In the genomic region with DNA sequence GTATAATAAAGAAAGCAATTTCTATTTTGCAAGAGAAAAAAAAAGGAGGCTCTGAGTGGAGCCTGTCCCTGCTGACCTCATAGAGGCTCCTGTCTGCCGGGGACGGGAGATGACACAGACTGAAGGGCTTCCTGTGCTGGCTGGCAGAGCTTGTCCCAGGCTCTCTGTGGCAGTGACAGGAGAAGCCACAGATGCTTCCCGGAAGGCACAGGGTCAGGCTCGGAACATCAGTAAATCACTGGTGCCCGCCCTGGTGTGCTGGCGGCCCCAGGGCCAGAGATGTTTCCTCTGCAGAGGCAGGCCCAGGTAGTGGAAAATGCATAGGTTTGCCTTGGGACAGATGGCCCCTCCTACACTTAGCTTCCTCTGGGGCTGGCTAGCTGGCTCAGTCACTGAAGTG, we compare ENCODE assay signal across 10 mouse cellular contexts. TPM values are rescaled to one million over a fixed set of nuclear protein-coding genes. Genes with fewer than 3 reads are reported as not detected.
DNase-seq lines count a peak whose midpoint lies in the region; ATAC-seq and TF ChIP-seq lines count a peak whose summit lies in the region.
"Had no signal": no experiment of that assay in that cellular context is flagged by ENCODE, and none has a peak within 500 bp of the region (broad histone marks: within the 10 kb centered on the region; RNA-seq: fewer than 3 reads in every experiment).

No protein-coding gene starts in this region.

- H3K4me3 ChIP-seq in lung, postnatal 0 days (ENCODE audit: low read depth, low read length): no peak overlapping the region
- H3K4me3 ChIP-seq: embryonic facial prominence, embryonic 13.5 days; hindbrain, embryonic 15.5 days had no signal

- H3K4me2 ChIP-seq in lung, postnatal 0 days (replicated peaks; ENCODE audit: low read depth, low read length): no peak overlapping the region
- H3K4me2 ChIP-seq: embryonic facial prominence, embryonic 13.5 days; hindbrain, embryonic 15.5 days had no signal

- peak; percentile 90 for TF ChIP-seq EP300 in lung, postnatal 0 days (IDR thresholded peaks at IDR 0.05)

- H3K36me3 ChIP-seq in lung, postnatal 0 days (ENCODE audit: insufficient read depth, low read length): no peaks in the 10 kb centered on the region
- H3K36me3 ChIP-seq: embryonic facial prominence, embryonic 13.5 days; hindbrain, embryonic 15.5 days had no signal

- DNase-seq in heart, adult 11 months: peak; percentile 97
- no peak for DNase-seq in heart, postnatal 25 days (ENCODE audit: low spot score)
- peak; percentile 42 to 48 for DNase-seq in adrenal gland, adult 18-20 months (ENCODE audit: low spot score in 2 of 2)
- peak; percentile 81 for DNase-seq in lung, postnatal 0 days (ENCODE audit: low spot score)
- DNase-seq in left cerebral cortex, postnatal 14 days (ENCODE audit: low spot score in 2 of 2): no peak
- no peak for DNase-seq in frontal cortex, adult 2 months (ENCODE audit: extremely low spot score in 1 of 2, low spot score in 1 of 2)
- no peak for DNase-seq in cerebellum, adult 9-10 months

- H3K9ac ChIP-seq in lung, postnatal 0 days (replicated peaks; ENCODE audit: low read depth): no peak overlapping the region
- H3K9ac ChIP-seq: embryonic facial prominence, embryonic 13.5 days; hindbrain, embryonic 15.5 days had no signal

- no peaks in the 10 kb centered on the region for H3K27me3 ChIP-seq in lung, postnatal 0 days (replicated peaks; ENCODE audit: insufficient read depth, low read length)
- H3K27me3 ChIP-seq: embryonic facial prominence, embryonic 13.5 days; hindbrain, embryonic 15.5 days had no signal

- peak overlapping the region; percentile 43 for H3K27ac ChIP-seq in lung, postnatal 0 days (ENCODE audit: low read length)
- H3K27ac ChIP-seq: embryonic facial prominence, embryonic 13.5 days; hindbrain, embryonic 15.5 days had no signal

- no peak for TF ChIP-seq CTCF in lung, postnatal 0 days (IDR thresholded peaks at IDR 0.05)

- H3K4me1 ChIP-seq in lung, postnatal 0 days (ENCODE audit: insufficient read depth, low read depth, low read length): peaks cover 4% of the 10 kb centered on the region; the same call in 1 of the 2 replicates
- H3K4me1 ChIP-seq: hindbrain, embryonic 15.5 days had no signal

- 33% methylated on average over 6 of the region's 6 CpGs for whole genome bisulfite sequencing in lung, postnatal 0 days

- peak; percentile 74 for ATAC-seq in inflammation-experienced regulatory T-cells, adult 6 months
- ATAC-seq in lung, postnatal 0 days: peak; percentile 90

- intact Hi-C loops in heart, postnatal 25 days (cut with DNase I): no loop called here
- intact Hi-C loops in left cerebral cortex, postnatal 14 days (cut with DNase I): no loop called here

- no peaks in the 10 kb centered on the region for H3K9me3 ChIP-seq in lung, postnatal 0 days (ENCODE audit: low read length)
- H3K9me3 ChIP-seq: embryonic facial prominence, embryonic 13.5 days; hindbrain, embryonic 15.5 days had no signal

RNA-seq across cellular contexts. Expression of gene Fam102a, which starts 20.8 kb away (rescaled TPM):
- total RNA-seq in heart, postnatal 25 days (2021): 1 to 10 TPM; 7.8 to 9.2 TPM
- total RNA-seq in adrenal gland, adult 18-20 months (2021): 10 to 100 TPM; 27.4 to 41.0 TPM
- 10 to 100 TPM; 40.7 to 52.4 (median 50.7) TPM for polyA plus RNA-seq in inflammation-experienced regulatory T-cells, adult 6 months (2017; shearing (Covaris generic))
- 8.0 and 8.4 TPM in 2 replicates for polyA plus RNA-seq in lung, postnatal 0 days (2015; fragmentation: Nextera tagmentation; extraction: Ambion mirVana)
- 10 to 100 TPM; 35.2 to 44.4 TPM for total RNA-seq in left cerebral cortex, postnatal 14 days (2021)
- polyA plus RNA-seq in frontal cortex, adult 2 months (2012; rRNA removed): 34.3 and 41.8 TPM in 2 replicates

RNA-seq across cellular contexts. Expression of gene Dpm2, which starts 56.3 kb away (rescaled TPM):
- total RNA-seq in heart, postnatal 25 days (2021): 10 to 100 TPM; 18.6 to 23.3 TPM
- total RNA-seq in adrenal gland, adult 18-20 months (2021): 10 to 100 TPM; 49.7 to 58.0 TPM
- polyA plus RNA-seq in inflammation-experienced regulatory T-cells, adult 6 months (2017; shearing (Covaris generic)): 100 to 1,000 TPM; 126 to 160 (median 144) TPM
- polyA plus RNA-seq in lung, postnatal 0 days (2015; fragmentation: Nextera tagmentation; extraction: Ambion mirVana): 103 and 112 TPM in 2 replicates
- 10 to 100 TPM; 78.7 to 86.3 TPM for total RNA-seq in left cerebral cortex, postnatal 14 days (2021)
- polyA plus RNA-seq in frontal cortex, adult 2 months (2012; rRNA removed): 145 and 160 TPM in 2 replicates

Comparison
In these comparisons a context has a peak if more than half of its experiments do, and no peak if none do; other contexts are left out.
1. DNase-seq: peak in heart, adult 11 months (single experiment), adrenal gland, adult 18-20 months (2 of 2) and lung, postnatal 0 days (single experiment); none in heart, postnatal 25 days (single experiment), left cerebral cortex, postnatal 14 days (0 of 2), frontal cortex, adult 2 months (0 of 2) and cerebellum, adult 9-10 months (single experiment).